Mouse (Mus musculus): ENCODE data around the gene Cyp8b1.

The Cyp8b1 gene

GRCm38 (mm10) chr9:121916102-121916501 is at the start of gene Cyp8b1:
TSS of gene Cyp8b1 (minus strand) at chr9:121916305.
- no peak for DNase-seq

GRCm38 (mm10) chr9:121964941-121965340 is 48.8 kb upstream of the Cyp8b1 start:
- no peak for DNase-seq

GRCm38 (mm10) chr9:121959966-121960635 is 44.0 kb upstream of the Cyp8b1 start:
- no peak for DNase-seq

- no peak for DNase-seq
Observed at GRCm38 (mm10) chr9:121952596-121952995, 36.5 kb upstream of the Cyp8b1 start.

- no peak for DNase-seq
Observed at GRCm38 (mm10) chr9:121951114-121951423, 35.0 kb upstream of the Cyp8b1 start.

GRCm38 (mm10) chr9:121950418-121951113 is 34.5 kb upstream of the Cyp8b1 start, which contains the start of gene Fam198a:
TSS of gene Fam198a (plus strand) at chr9:121950988.
- peak; percentile 25 for DNase-seq

GRCm38 (mm10) chr9:121948431-121948830 is 32.3 kb upstream of the Cyp8b1 start:
- no peak for DNase-seq

- DNase-seq = peak; percentile 60
Observed at GRCm38 (mm10) chr9:121947784-121948183, 31.7 kb upstream of the Cyp8b1 start.

GRCm38 (mm10) chr9:121943628-121944027 is 27.5 kb upstream of the Cyp8b1 start:
- no peak for DNase-seq

- no peak for DNase-seq
Observed at GRCm38 (mm10) chr9:121943005-121943404, 26.9 kb upstream of the Cyp8b1 start.

GRCm38 (mm10) chr9:121937944-121938355 is 21.8 kb upstream of the Cyp8b1 start:
- no peak for DNase-seq

GRCm38 (mm10) chr9:121937451-121937864 is 21.4 kb upstream of the Cyp8b1 start:
- no peak for DNase-seq

GRCm38 (mm10) chr9:121936952-121937351 is 20.8 kb upstream of the Cyp8b1 start:
- DNase-seq = no peak

GRCm38 (mm10) chr9:121934856-121935255 is 18.8 kb upstream of the Cyp8b1 start:
- no peak for DNase-seq

- peak; percentile 67 for DNase-seq
Observed at GRCm38 (mm10) chr9:121928498-121928897, 12.4 kb upstream of the Cyp8b1 start.

GRCm38 (mm10) chr9:121927721-121928120 is 11.6 kb upstream of the Cyp8b1 start:
- no peak for DNase-seq

- no peak for DNase-seq
Observed at GRCm38 (mm10) chr9:121926634-121927405, 10.7 kb upstream of the Cyp8b1 start.

GRCm38 (mm10) chr9:121925959-121926358 is 9.9 kb upstream of the Cyp8b1 start:
- no peak for DNase-seq

- DNase-seq = no peak
Observed at GRCm38 (mm10) chr9:121924901-121925560, 8.9 kb upstream of the Cyp8b1 start.

- no peak for DNase-seq
Observed at GRCm38 (mm10) chr9:121923906-121924305, 7.8 kb upstream of the Cyp8b1 start.

- no peak for DNase-seq
Observed at GRCm38 (mm10) chr9:121923443-121923842, 7.3 kb upstream of the Cyp8b1 start.

- DNase-seq = no peak
Observed at GRCm38 (mm10) chr9:121919027-121919501, 3.0 kb upstream of the Cyp8b1 start.

- no peak for DNase-seq
Observed at GRCm38 (mm10) chr9:121915056-121915455, 1.0 kb downstream of the Cyp8b1 start.
